In genomic region chr12:98322426-98322825, GRCm38 (mm10) we compare ENCODE assay signal across 15 mouse cellular contexts.
"Had no signal": no experiment of that assay in that cellular context is flagged by ENCODE, and none has a peak within 500 bp of the region (broad histone marks: within the 10 kb centered on the region; RNA-seq: fewer than 3 reads in every experiment).

No protein-coding gene starts in this region.

- DNase-seq: gastrocnemius, postnatal 14 days; gastrocnemius, postnatal 36 days; heart, adult 2 months; heart, postnatal 14 days; heart, postnatal 36 days; kidney, adult 11 months; kidney, adult 2 months; kidney, adult 9 months; kidney, postnatal 14 days; kidney, postnatal 36 days; layer of hippocampus, adult 9-11 months; layer of hippocampus, postnatal 36 days; liver; liver, embryonic 13.5 days; liver, postnatal 0 days had no signal
